Mouse (Mus musculus) ES-CJ7 (cell line): ENCODE data around the gene Myo1b.

Experiments used
- DNase-seq: peaks from one replicate; pipeline ENCODE4 v3.0.0; 2011; ENCODE audit warnings: low read depth, low spot score

Gene Myo1b

GRCm38 (mm10) chr1:51915576-51916156 lies at the start of gene Myo1b:
Gene Myo1b (minus strand): TSS chr1:51916071.
- DNase-seq, result peak; percentile 46

DNA sequence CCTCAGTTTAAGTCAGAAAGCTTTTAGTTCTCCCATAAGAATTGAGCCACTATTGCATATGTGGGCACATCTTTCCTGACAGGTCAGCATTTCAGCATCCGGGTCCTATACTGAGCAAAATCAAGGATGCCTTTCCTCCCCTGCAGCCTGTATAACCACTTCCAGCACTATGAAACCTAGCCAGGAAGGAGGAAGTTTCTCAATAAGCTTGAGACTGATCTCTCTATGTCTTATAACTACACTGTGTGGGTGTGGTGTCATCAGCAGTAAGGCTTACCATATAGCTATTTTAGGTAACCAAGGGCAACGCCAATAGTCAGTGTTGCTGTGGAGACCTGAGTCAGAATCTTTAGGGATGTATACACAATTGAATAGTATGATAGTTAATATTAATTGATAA lies 48.8 kb upstream of the Myo1b start:
- DNase-seq, result no peak

GRCm38 (mm10) chr1:51947116-51947515 lies 31.2 kb upstream of the Myo1b start:
- no peak for DNase-seq

DNA sequence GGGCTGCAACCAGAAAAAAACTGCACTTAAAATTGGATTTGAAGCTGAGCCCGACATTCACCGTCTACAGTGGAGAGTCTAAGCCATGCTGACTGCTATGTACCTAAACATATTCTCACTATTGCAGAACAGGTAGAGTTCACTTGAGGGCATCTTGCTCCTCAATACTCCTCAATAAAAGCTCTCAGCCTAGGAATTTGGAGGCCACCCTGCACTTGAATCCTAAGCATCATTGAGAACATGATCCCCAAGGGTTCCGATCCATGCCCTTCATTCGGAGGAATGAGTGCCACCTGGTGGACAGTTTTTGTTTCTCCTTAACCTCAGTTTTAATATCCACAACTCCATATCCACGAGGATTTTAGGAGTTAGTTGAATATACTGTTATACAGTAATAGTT lies 28.9 kb upstream of the Myo1b start:
- DNase-seq, result peak; percentile 65

GRCm38 (mm10) chr1:51938357-51938756 lies 22.5 kb upstream of the Myo1b start:
- DNase-seq, result no peak

- no peak for DNase-seq
Measured at GRCm38 (mm10) chr1:51935006-51935405, 19.1 kb upstream of the Myo1b start.

- no peak for DNase-seq
Measured at GRCm38 (mm10) chr1:51934176-51934924, 18.5 kb upstream of the Myo1b start.

GRCm38 (mm10) chr1:51932826-51933225 lies 17.0 kb upstream of the Myo1b start:
- DNase-seq, result no peak

GRCm38 (mm10) chr1:51931561-51931960 lies 15.7 kb upstream of the Myo1b start:
- peak; percentile 87 for DNase-seq

GRCm38 (mm10) chr1:51930584-51930983 lies 14.7 kb upstream of the Myo1b start:
- DNase-seq, result no peak

- no peak for DNase-seq
Measured at GRCm38 (mm10) chr1:51929557-51929956, 13.7 kb upstream of the Myo1b start.

DNA sequence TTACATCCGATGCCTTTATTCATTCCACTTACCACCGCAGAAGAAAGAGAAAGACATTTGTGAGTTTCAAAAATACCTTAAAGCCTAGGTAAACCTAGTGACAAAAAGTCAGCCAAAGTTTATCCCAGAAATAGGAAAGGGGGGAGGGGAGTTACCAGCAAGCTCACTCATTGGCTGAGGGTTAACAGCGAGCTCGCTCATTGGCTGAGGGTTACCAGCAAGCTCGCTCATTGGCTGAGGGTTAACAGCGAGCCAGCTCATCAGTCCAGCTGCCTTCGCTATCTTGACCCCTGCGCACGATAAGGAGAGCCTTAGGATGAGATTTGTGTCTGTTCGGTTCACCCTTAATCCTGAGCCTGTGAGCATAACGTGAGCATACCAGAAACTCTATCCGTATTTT lies 6.9 kb upstream of the Myo1b start:
- DNase-seq, result peak; percentile 31

GRCm38 (mm10) chr1:51916276-51916675 lies 405 bp upstream of the Myo1b start:
- DNase-seq, result no peak

DNA sequence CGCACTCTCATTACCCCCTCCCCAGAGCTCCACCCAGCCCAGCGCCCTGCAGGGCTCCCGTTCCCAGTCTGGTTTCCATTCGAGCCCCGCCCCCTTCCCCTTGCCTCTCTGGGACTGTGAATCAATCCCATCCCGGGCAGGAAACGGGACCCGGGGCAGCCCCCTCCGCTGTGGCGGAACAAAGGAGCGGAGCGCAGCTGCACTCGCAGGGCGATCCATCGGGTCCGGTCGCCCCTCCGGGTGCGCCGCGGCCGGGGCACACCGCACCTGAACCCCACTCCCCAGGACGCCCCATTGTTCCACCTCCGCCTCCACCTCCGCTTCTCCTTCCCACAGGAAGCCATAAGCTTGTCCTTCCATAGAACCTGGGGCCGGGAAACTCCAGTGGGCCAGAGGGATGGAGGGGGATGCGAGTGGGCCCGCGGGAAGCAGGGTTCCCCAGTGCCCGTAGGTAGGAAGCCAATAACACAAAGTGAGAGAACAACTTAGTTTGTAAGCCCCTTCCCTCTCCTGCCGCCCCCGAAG lies 758 bp downstream of the Myo1b start:
- peak; percentile 84 for DNase-seq

GRCm38 (mm10) chr1:51914095-51914494 lies 1.8 kb downstream of the Myo1b start:
- DNase-seq, result no peak

DNA sequence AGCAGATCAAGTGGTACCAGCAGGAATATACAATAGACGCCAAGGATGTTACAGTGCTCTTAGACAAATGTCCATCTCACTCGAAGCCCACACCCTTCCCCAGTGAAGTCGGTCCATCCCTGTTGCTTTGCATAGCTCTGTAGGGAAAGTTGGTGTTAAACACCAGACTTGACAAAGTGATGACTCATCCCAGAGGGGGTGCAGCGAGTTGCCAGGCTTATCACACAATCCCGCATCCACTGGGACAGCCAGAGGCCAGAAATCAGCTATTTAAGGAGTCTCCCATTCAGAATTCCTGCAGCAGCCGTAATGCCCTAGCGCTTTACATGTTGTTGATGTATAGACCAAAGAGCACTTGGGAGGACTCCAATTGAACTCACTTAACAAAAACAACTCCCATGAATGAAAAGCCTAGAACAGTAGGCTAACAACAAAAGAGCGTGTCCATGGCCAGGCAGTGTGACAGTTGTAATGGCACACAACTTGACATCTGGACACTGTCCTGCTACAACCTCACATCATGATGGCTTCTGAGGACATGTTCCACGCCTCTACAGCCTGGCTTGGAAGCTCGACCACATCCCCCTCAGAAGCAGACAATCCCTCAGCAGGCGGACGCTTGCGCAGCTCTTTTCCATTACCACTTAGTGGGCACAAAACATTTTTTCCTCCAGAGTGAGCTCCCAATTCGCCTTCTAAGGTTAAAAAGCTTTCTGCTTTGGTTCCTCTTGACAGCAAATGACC lies 2.6 kb downstream of the Myo1b start:
- peak; percentile 52 for DNase-seq

GRCm38 (mm10) chr1:51911331-51911730 lies 4.5 kb downstream of the Myo1b start:
- no peak for DNase-seq

DNA sequence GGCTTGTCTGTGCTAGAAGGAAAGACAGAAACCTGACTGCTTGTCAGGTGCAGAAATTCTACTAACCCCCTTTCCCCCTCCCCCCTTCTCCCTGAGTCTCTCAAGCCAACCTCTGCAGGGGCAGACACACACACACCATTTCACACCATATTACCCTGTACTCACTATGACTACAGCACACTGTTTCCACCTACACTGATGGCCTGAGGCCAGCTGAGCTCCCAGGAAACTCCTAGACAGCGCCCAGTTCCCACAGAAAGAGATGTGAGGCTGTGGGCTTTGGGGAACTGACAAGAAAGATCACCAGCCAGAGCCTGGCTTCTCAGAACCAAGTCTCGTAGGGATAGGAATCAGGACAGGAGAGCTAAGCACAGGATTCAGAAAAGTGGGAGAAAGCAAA lies 6.7 kb downstream of the Myo1b start:
- no peak for DNase-seq

DNA sequence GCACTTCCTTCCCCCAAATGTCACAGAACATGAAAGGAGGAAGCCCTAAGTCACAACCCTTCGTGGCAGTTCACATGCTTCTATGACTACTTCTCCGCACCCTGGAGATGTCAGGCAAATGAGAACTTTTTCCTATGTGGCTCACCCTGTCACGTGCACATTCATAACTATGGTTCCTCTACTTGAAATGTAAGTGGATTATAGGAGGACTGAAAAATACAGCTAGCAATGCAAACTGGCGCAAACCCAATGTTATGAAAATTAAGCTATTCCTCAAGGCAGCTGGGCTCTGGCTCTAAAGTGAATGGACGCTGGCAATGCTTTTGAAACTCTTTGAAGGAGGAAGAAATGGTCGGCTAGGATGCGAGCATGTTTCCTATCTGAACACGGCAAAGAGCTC lies 8.1 kb downstream of the Myo1b start:
- DNase-seq, result no peak

DNA sequence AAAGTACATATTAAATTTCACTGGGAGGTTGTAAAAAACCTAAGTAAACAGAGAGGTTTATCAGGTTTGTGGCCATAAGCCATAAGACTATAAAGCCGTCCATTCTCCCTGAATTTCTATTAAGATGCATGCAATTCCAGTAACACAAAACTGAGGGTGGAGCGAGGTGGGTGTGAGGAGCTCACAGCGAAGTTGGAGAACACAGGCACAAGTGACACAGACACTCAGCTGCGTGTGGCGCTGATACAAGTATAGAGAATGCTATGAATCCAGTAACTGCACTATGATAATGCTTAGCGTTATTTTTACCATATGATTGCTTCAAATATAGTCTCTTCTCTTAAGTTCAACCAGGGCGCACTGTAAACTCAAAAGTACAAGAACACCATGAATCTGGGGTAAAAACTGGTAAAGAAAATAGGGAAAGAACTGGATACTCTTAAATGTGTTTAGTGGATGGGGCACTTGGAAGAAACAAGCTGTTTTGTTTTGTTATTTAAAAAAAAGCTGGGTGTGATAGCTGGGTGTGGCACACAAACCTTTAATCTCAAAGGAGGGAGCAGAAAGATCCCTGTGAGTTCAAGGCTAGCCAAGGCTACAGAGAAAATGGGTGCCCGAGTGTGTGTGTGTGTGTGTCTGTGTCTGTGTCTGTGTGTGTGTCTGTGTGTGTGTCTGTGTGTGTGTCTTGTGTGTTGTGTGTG lies 9.5 kb downstream of the Myo1b start:
- peak; percentile 87 for DNase-seq

DNA sequence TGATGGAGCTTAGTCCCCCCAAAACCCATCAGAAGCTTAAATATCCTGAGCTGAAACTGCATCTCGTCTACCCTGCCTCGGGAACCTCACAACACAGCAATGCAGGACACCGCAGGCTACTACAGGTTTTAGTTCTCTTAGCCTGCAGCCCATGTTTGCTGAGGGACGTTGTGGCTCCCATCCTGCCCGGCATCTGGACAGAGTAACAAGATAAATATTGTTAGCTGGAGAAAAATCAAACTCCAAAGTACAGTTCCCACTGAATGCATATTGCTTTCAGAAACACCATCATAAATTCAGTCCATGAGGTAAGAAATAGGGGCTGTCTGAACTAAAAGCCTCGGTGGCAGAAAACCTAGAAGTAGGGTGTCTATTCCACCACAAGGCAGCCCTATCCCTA lies 10.8 kb downstream of the Myo1b start:
- DNase-seq, result no peak

GRCm38 (mm10) chr1:51897160-51897572 lies 18.7 kb downstream of the Myo1b start:
- DNase-seq, result no peak
